ENCODE assay signal across 23 mouse cellular contexts in the genomic region with DNA sequence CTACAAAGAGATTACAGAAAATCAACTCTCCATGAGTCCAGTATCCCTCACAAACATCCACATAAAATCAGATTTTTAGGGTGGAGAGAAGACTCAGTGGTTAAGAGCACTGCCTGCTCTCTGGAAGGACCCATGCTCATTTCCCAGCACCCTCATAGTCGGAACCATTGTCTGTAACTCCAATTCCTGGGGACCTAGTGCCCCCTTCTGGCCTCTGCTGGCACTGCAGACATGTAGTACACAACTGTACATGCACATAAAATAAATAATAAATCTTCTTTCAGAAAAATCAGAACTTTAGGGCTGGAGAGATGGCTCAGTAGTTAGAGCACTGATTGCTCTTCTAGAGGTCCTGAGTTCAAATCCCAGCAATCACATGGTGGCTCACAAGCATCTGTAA. TPM values are rescaled to one million over a fixed set of nuclear protein-coding genes. Genes with fewer than 3 reads are reported as not detected.
DNase-seq lines count a peak whose midpoint lies in the region; ATAC-seq and TF ChIP-seq lines count a peak whose summit lies in the region.
"Had no signal": no experiment of that assay in that cellular context is flagged by ENCODE, and none has a peak within 500 bp of the region (broad histone marks: within the 10 kb centered on the region; RNA-seq: fewer than 3 reads in every experiment).

No protein-coding gene starts in this region.

- 0 out of 2 replicates have a peak, but pooled peaks cover 4% of the 10 kb centered on the region for H3K4me1 ChIP-seq in kidney, postnatal 0 days (replicated peaks; ENCODE audit: insufficient read depth, low read length)
- no peaks in the 10 kb centered on the region for H3K4me1 ChIP-seq in midbrain, postnatal 0 days (ENCODE audit: insufficient read depth, low read length)
- H3K4me1 ChIP-seq in midbrain, embryonic 14.5 days (ENCODE audit: control insufficient read depth, insufficient read depth, low read length): peaks cover 6% of the 10 kb centered on the region; the same call in 1 of the 2 replicates
- peaks cover 6 to 26% of the 10 kb centered on the region in 2 experiments for H3K4me1 ChIP-seq in ES-E14 (ENCODE audit: control insufficient read depth in 2 of 2, insufficient read depth in 2 of 2, low read length in 2 of 2, poor library complexity in 1 of 2)

- ATAC-seq in kidney, postnatal 0 days (replicated peaks; ENCODE audit: low FRiP score, low read depth): no peak
- no peak for ATAC-seq in midbrain, postnatal 0 days (ENCODE audit: low FRiP score)
- no peak for ATAC-seq in midbrain, embryonic 14.5 days (ENCODE audit: low FRiP score, low TSS enrichment)
- ATAC-seq: forebrain, postnatal 0 days had no signal

- no peak overlapping the region for H3K9ac ChIP-seq in kidney, postnatal 0 days (ENCODE audit: low read depth, low read length)
- H3K9ac ChIP-seq in midbrain, postnatal 0 days (replicated peaks; ENCODE audit: low read length, poor library complexity, severe bottlenecking): no peak overlapping the region
- no peak overlapping the region for H3K9ac ChIP-seq in midbrain, embryonic 14.5 days (replicated peaks; ENCODE audit: low read length)
- H3K9ac ChIP-seq in ES-E14 (ENCODE audit: insufficient read depth, low read depth, low read length, poor library complexity, severe bottlenecking): no peak overlapping the region
- H3K9ac ChIP-seq: forebrain, postnatal 0 days; hindbrain, embryonic 15.5 days; midbrain, embryonic 12.5 days had no signal

- DNase-seq in kidney, postnatal 0 days (ENCODE audit: low spot score): no peak
- DNase-seq in kidney, postnatal 4 days: no peak
- no peak for DNase-seq in midbrain, postnatal 0 days (ENCODE audit: low spot score)
- DNase-seq in midbrain, embryonic 14.5 days: no peak
- DNase-seq in ES-E14 (ENCODE audit: low read depth, low spot score): no peak
- DNase-seq in splenic B cell, adult 2 months (ENCODE audit: low read depth, low spot score): peak; percentile 31
- DNase-seq in retina, postnatal 1 day: no peak
- DNase-seq in spleen, adult 12 weeks (ENCODE audit: low spot score): no peak
- DNase-seq: adrenal gland, postnatal 14 days; cerebellum, postnatal 25 days; forebrain, postnatal 0 days; gastrocnemius, postnatal 10 days; heart, postnatal 14 days; kidney, adult 8-10 months; lung, postnatal 4 days; right cerebral cortex, postnatal 14 days had no signal

- peak; percentile 42 for TF ChIP-seq CTCF in kidney, postnatal 0 days (IDR thresholded peaks at IDR 0.05; ENCODE audit: low read depth)
- TF ChIP-seq CTCF in midbrain, postnatal 0 days (IDR thresholded peaks at IDR 0.05): peak; percentile 28; the same call in 1 of the 2 replicates

- H3K27ac ChIP-seq in kidney, postnatal 0 days: no peak overlapping the region
- H3K27ac ChIP-seq in midbrain, postnatal 0 days (ENCODE audit: low read depth, low read length): no peak overlapping the region
- no peak overlapping the region for H3K27ac ChIP-seq in midbrain, embryonic 14.5 days (replicated peaks; ENCODE audit: low read depth, low read length)
- H3K27ac ChIP-seq in ES-E14 (ENCODE audit: insufficient read depth, low read depth, low read length, poor library complexity, severe bottlenecking): no peak overlapping the region
- H3K27ac ChIP-seq: heart, embryonic 10.5 days; hindbrain, embryonic 15.5 days; midbrain, embryonic 12.5 days had no signal

- no peak overlapping the region for H3K4me2 ChIP-seq in kidney, postnatal 0 days (ENCODE audit: low read length)
- H3K4me2 ChIP-seq in midbrain, postnatal 0 days (ENCODE audit: low read depth, low read length, poor library complexity, severe bottlenecking): no peak overlapping the region
- H3K4me2 ChIP-seq in midbrain, embryonic 14.5 days (ENCODE audit: low read length): no peak overlapping the region
- H3K4me2 ChIP-seq: hindbrain, embryonic 15.5 days; midbrain, embryonic 12.5 days had no signal

- no peaks in the 10 kb centered on the region for H3K27me3 ChIP-seq in kidney, postnatal 0 days (ENCODE audit: insufficient read depth, low read length)
- H3K27me3 ChIP-seq in midbrain, postnatal 0 days (ENCODE audit: insufficient read depth, low read length): 0 out of 2 replicates have a peak, but pooled peaks cover 13% of the 10 kb centered on the region
- peaks cover 21% of the 10 kb centered on the region; the same call in 1 of the 2 replicates for H3K27me3 ChIP-seq in midbrain, embryonic 14.5 days (ENCODE audit: control insufficient read depth, insufficient read depth, low read length)
- no peaks in the 10 kb centered on the region for H3K27me3 ChIP-seq in splenic B cell, adult 2 months (ENCODE audit: control insufficient read depth, insufficient read depth, low read length, poor library complexity, severe bottlenecking)

- 97% methylated on average over 1 of the region's 1 CpGs for WGBS in kidney, postnatal 0 days
- 100% methylated on average over 1 of the region's 1 CpGs for WGBS in midbrain, postnatal 0 days
- WGBS in midbrain, embryonic 14.5 days: 89% methylated on average over 1 of the region's 1 CpGs

- in situ Hi-C loops in ES-E14 (cut with MboI; ENCODE audit: low sequenced_read_pairs in 2 of 2, unreplicated experiment in 2 of 2): loop anchor here in 1 of 2 experiments (10.0 kb wide), 1 partner anchor 144 kb away; the partner anchor contains the start of gene Hes1

- no peaks in the 10 kb centered on the region for H3K36me3 ChIP-seq in kidney, postnatal 0 days (ENCODE audit: insufficient read depth, low read length)
- H3K36me3 ChIP-seq in midbrain, postnatal 0 days (ENCODE audit: insufficient read depth, low read length): no peaks in the 10 kb centered on the region
- H3K36me3 ChIP-seq in midbrain, embryonic 14.5 days (ENCODE audit: control insufficient read depth, insufficient read depth, low read length): no peaks in the 10 kb centered on the region
- H3K36me3 ChIP-seq in ES-E14 (ENCODE audit: control insufficient read depth, insufficient read depth, low read length, poor library complexity, severe bottlenecking): no peaks in the 10 kb centered on the region
- H3K36me3 ChIP-seq in splenic B cell, adult 2 months (ENCODE audit: control insufficient read depth, insufficient read depth, low read length, poor library complexity, severe bottlenecking): no peaks in the 10 kb centered on the region
- H3K36me3 ChIP-seq: heart, embryonic 10.5 days; hindbrain, embryonic 15.5 days; midbrain, embryonic 12.5 days had no signal

- H3K9me3 ChIP-seq in kidney, postnatal 0 days (replicated peaks; ENCODE audit: low read length): 0 out of 2 replicates have a peak, but pooled peaks cover 5% of the 10 kb centered on the region
- H3K9me3 ChIP-seq in midbrain, postnatal 0 days (ENCODE audit: low read length): no peaks in the 10 kb centered on the region
- H3K9me3 ChIP-seq in midbrain, embryonic 14.5 days (ENCODE audit: control insufficient read depth, low read length): peaks cover 4% of the 10 kb centered on the region; the same call in 1 of the 2 replicates
- H3K9me3 ChIP-seq in ES-E14 (ENCODE audit: control insufficient read depth, insufficient read depth, low read depth, low read length): no peaks in the 10 kb centered on the region
- H3K9me3 ChIP-seq: heart, embryonic 10.5 days; hindbrain, embryonic 15.5 days had no signal

- no peak overlapping the region for H3K4me3 ChIP-seq in kidney, postnatal 0 days (replicated peaks; ENCODE audit: low read depth, low read length)
- no peak overlapping the region for H3K4me3 ChIP-seq in midbrain, postnatal 0 days (ENCODE audit: low read depth, low read length)
- no peak overlapping the region for H3K4me3 ChIP-seq in midbrain, embryonic 14.5 days (replicated peaks; ENCODE audit: low read depth, low read length)
- no peak overlapping the region for H3K4me3 ChIP-seq in ES-E14 (ENCODE audit: insufficient read depth in 1 of 2, low read depth in 1 of 2, low read length in 2 of 2, poor library complexity in 1 of 2, severe bottlenecking in 1 of 2)
- H3K4me3 ChIP-seq: erythroblast, embryonic 14.5 days; heart, embryonic 10.5 days; hindbrain, embryonic 15.5 days; midbrain, embryonic 12.5 days had no signal

TF ChIP-seq in ES-E14, 5 proteins besides CTCF, POLR2A, EP300 and RAD21:
- no peak for TF ChIP-seq HCFC1 (IDR thresholded peaks at IDR 0.05; ENCODE audit: borderline replicate concordance, insufficient read depth, low read length)
- TF ChIP-seq ZC3H11A (IDR thresholded peaks at IDR 0.05; ENCODE audit: borderline replicate concordance, low read depth, low read length): peak; percentile 35; the same call in 1 of the 2 replicates

RNA-seq across cellular contexts. Expression of gene Cpn2, which starts 58.0 kb away (rescaled TPM):
- polyA plus RNA-seq in kidney, postnatal 0 days (2015; fragmentation: Nextera tagmentation; extraction: Ambion mirVana): not detected in 2 replicates
- not detected in 2 replicates for total RNA-seq in midbrain, postnatal 0 days (2014; rRNA removed)
- polyA plus RNA-seq in midbrain, postnatal 0 days (2015; fragmentation: Nextera tagmentation; extraction: Ambion mirVana): not detected in 2 replicates
- not detected in 2 replicates for polyA plus RNA-seq in midbrain, embryonic 14.5 days (2014; fragmentation: Nextera tagmentation; extraction: Ambion mirVana)
- total RNA-seq in ES-E14 (2012; rRNA removed): not detected in 2 replicates
- total RNA-seq: forebrain, postnatal 0 days; left cerebral cortex, adult 8-10 months had no signal
- polyA plus RNA-seq: forebrain, postnatal 0 days; hindbrain, embryonic 15.5 days; limb, embryonic 14.5 days; midbrain, embryonic 12.5 days; thymus, postnatal 0 days had no signal
